Mouse (Mus musculus): ENCODE data around the gene Gm20388. TPM values are rescaled to one million over a fixed set of nuclear protein-coding genes. Genes with fewer than 3 reads are reported as not detected.
A peak's percentile ranks its signal among the peaks of the same experiment; 100 is the strongest.

The Gm20388 gene
- polyA plus RNA-seq, 1 experiment from 2014 or later: not detected

- WGBS: under 1% methylated on average over 55 of the region's 127 CpGs
- H3K9ac ChIP-seq (ENCODE audit: low read length): peak overlapping the region; percentile 75
- H3K27ac ChIP-seq (ENCODE audit: low read length): peak overlapping the region; percentile 90
- H3K9me3 ChIP-seq (ENCODE audit: control insufficient read depth, low read length): no peaks in the 10 kb centered on the region
- H3K4me2 ChIP-seq (ENCODE audit: low read depth, low read length): peak overlapping the region; percentile 98
- H3K27me3 ChIP-seq (ENCODE audit: control insufficient read depth, insufficient read depth, low read depth, low read length): peaks cover 69% of the 10 kb centered on the region
- H3K4me3 ChIP-seq (ENCODE audit: low read length): peak overlapping the region; percentile 84
- no peaks in the 10 kb centered on the region for H3K36me3 ChIP-seq (ENCODE audit: control insufficient read depth, insufficient read depth, low read length)
- peak; percentile 82 for ATAC-seq (ENCODE audit: low read depth)
- H3K4me1 ChIP-seq (replicated peaks; ENCODE audit: control insufficient read depth, insufficient read depth, low read length): peaks cover 16% of the 10 kb centered on the region
Observed at GRCm38 (mm10) chr8:122678061-122678895, 2767.6 kb downstream of the Gm20388 start.

DNA sequence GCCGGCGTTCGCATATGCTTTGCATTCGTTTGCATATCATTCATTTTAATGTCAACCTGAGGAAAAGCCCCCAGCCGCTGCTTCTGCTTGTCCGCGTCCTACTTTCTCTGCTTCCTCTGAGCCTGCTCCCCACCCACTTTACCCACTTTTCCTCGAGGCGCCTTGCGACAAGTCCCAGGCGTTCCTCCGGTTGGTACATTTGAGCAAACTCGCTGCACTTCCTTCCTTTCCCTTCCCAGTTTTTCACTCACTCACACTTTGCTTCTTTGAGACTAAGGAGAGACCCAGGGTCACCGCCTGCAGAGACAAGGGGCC, 2768.2 kb downstream of the Gm20388 start:
- H3K4me1 ChIP-seq (replicated peaks; ENCODE audit: control insufficient read depth, insufficient read depth, low read length): peaks cover 16% of the 10 kb centered on the region
- H3K36me3 ChIP-seq (ENCODE audit: control insufficient read depth, insufficient read depth, low read length): no peaks in the 10 kb centered on the region
- WGBS: 2% methylated on average over 14 of the region's 14 CpGs
- peak overlapping the region; percentile 98 for H3K4me2 ChIP-seq (ENCODE audit: low read depth, low read length)
- H3K27ac ChIP-seq (ENCODE audit: low read length): peak overlapping the region; percentile 90; the same call in 1 of the 2 replicates
- H3K27me3 ChIP-seq (ENCODE audit: control insufficient read depth, insufficient read depth, low read depth, low read length): peaks cover 70% of the 10 kb centered on the region
- no peak; the same call in none of the 2 replicates for ATAC-seq (ENCODE audit: low read depth)
- peak overlapping the region; percentile 84 for H3K4me3 ChIP-seq (ENCODE audit: low read length)
- no peaks in the 10 kb centered on the region for H3K9me3 ChIP-seq (ENCODE audit: control insufficient read depth, low read length)
- H3K9ac ChIP-seq (ENCODE audit: low read length): peak overlapping the region; percentile 75

DNA sequence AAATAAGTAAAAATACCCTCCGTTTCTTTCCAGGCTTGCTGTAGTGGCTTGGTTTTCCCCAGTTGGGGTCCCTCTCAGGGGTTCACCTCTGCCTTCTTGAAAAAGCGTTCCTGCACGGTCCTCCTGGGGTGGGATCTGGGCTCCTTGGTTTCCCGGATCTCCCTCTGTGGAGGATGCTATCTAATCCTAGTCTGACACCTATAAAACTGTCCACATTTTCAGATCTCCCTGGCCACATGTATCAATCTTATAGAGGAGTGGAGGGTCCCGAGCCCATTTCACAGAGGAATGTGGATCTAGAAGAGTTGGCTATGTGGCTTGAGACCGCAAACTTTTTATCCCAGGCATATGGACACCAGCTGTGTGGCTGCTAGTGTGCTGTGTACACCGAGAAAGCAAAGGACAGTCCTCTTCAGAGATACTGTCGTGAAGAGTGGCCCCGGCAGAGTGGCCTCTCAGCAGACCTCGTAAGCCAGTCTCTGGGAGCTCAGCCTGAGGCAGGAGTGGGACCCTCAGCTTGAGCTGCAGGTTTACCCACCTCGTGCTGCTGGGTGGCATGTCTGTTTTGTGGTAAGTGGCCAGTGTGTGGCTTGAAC, 2768.8 kb downstream of the Gm20388 start:
- Histone ChIP-seq H3K9me3 (ENCODE audit: control insufficient read depth, low read length) (no peaks in the 10 kb centered on the region), H3K4me3 (ENCODE audit: low read length) (peak overlapping the region; percentile 84), H3K36me3 (ENCODE audit: control insufficient read depth, insufficient read depth, low read length) (no peaks in the 10 kb centered on the region), H3K9ac (ENCODE audit: low read length) (no peak overlapping the region), H3K4me1 (replicated peaks; ENCODE audit: control insufficient read depth, insufficient read depth, low read length) (peaks cover 16% of the 10 kb centered on the region), H3K4me2 (ENCODE audit: low read depth, low read length) (peak overlapping the region; percentile 98), H3K27ac (ENCODE audit: low read length) (no peak overlapping the region), H3K27me3 (ENCODE audit: control insufficient read depth, insufficient read depth, low read depth, low read length) (peaks cover 72% of the 10 kb centered on the region)
- no peak for ATAC-seq (ENCODE audit: low read depth)
- WGBS: 19% methylated on average over 11 of the region's 11 CpGs

GRCm38 (mm10) chr8:122680171-122680570, 2769.5 kb downstream of the Gm20388 start:
- Histone ChIP-seq H3K36me3 (ENCODE audit: control insufficient read depth, insufficient read depth, low read length) (no peaks in the 10 kb centered on the region), H3K4me1 (replicated peaks; ENCODE audit: control insufficient read depth, insufficient read depth, low read length) (peaks cover 16% of the 10 kb centered on the region), H3K27ac (ENCODE audit: low read length) (no peak overlapping the region), H3K27me3 (ENCODE audit: control insufficient read depth, insufficient read depth, low read depth, low read length) (peaks cover 76% of the 10 kb centered on the region), H3K4me2 (ENCODE audit: low read depth, low read length) (no peak overlapping the region), H3K9me3 (ENCODE audit: control insufficient read depth, low read length) (no peaks in the 10 kb centered on the region), H3K4me3 (ENCODE audit: low read length) (no peak overlapping the region), H3K9ac (ENCODE audit: low read length) (no peak overlapping the region)
- WGBS: 26% methylated on average over 7 of the region's 7 CpGs
- no peak for ATAC-seq (ENCODE audit: low read depth)

- Histone ChIP-seq H3K9me3 (ENCODE audit: control insufficient read depth, low read length) (no peaks in the 10 kb centered on the region), H3K4me1 (replicated peaks; ENCODE audit: control insufficient read depth, insufficient read depth, low read length) (peaks cover 8% of the 10 kb centered on the region), H3K4me2 (ENCODE audit: low read depth, low read length) (no peak overlapping the region), H3K27ac (ENCODE audit: low read length) (no peak overlapping the region), H3K27me3 (ENCODE audit: control insufficient read depth, insufficient read depth, low read depth, low read length) (peaks cover 69% of the 10 kb centered on the region), H3K36me3 (ENCODE audit: control insufficient read depth, insufficient read depth, low read length) (no peaks in the 10 kb centered on the region), H3K9ac (ENCODE audit: low read length) (no peak overlapping the region), H3K4me3 (ENCODE audit: low read length) (no peak overlapping the region)
- whole genome bisulfite sequencing: 81% methylated on average over 11 of the region's 11 CpGs
- ATAC-seq (ENCODE audit: low read depth): no peak
Observed at GRCm38 (mm10) chr8:122682820-122683219, 2772.2 kb downstream of the Gm20388 start.

GRCm38 (mm10) chr8:122685097-122685861, 2774.6 kb downstream of the Gm20388 start:
- Histone ChIP-seq H3K4me2 (ENCODE audit: low read depth, low read length) (no peak overlapping the region), H3K4me3 (ENCODE audit: low read length) (no peak overlapping the region), H3K9me3 (ENCODE audit: control insufficient read depth, low read length) (no peaks in the 10 kb centered on the region), H3K36me3 (ENCODE audit: control insufficient read depth, insufficient read depth, low read length) (no peaks in the 10 kb centered on the region), H3K27me3 (ENCODE audit: control insufficient read depth, insufficient read depth, low read depth, low read length) (peaks cover 50% of the 10 kb centered on the region), H3K9ac (ENCODE audit: low read length) (no peak overlapping the region), H3K27ac (ENCODE audit: low read length) (no peak overlapping the region), H3K4me1 (replicated peaks; ENCODE audit: control insufficient read depth, insufficient read depth, low read length) (no peaks in the 10 kb centered on the region)
- WGBS: 27% methylated on average over 19 of the region's 19 CpGs
- ATAC-seq (ENCODE audit: low read depth): no peak

GRCm38 (mm10) chr8:122686879-122687278, 2776.2 kb downstream of the Gm20388 start:
- no peaks in the 10 kb centered on the region for H3K9me3 ChIP-seq (ENCODE audit: control insufficient read depth, low read length)
- no peaks in the 10 kb centered on the region for H3K4me1 ChIP-seq (replicated peaks; ENCODE audit: control insufficient read depth, insufficient read depth, low read length)
- no peak overlapping the region for H3K4me3 ChIP-seq (ENCODE audit: low read length)
- WGBS: 45% methylated on average over 9 of the region's 9 CpGs
- no peak overlapping the region for H3K27ac ChIP-seq (ENCODE audit: low read length)
- no peak for ATAC-seq (ENCODE audit: low read depth)
- H3K27me3 ChIP-seq (ENCODE audit: control insufficient read depth, insufficient read depth, low read depth, low read length): peaks cover 37% of the 10 kb centered on the region
- no peak overlapping the region for H3K9ac ChIP-seq (ENCODE audit: low read length)
- no peaks in the 10 kb centered on the region for H3K36me3 ChIP-seq (ENCODE audit: control insufficient read depth, insufficient read depth, low read length)
- H3K4me2 ChIP-seq (ENCODE audit: low read depth, low read length): no peak overlapping the region

DNA sequence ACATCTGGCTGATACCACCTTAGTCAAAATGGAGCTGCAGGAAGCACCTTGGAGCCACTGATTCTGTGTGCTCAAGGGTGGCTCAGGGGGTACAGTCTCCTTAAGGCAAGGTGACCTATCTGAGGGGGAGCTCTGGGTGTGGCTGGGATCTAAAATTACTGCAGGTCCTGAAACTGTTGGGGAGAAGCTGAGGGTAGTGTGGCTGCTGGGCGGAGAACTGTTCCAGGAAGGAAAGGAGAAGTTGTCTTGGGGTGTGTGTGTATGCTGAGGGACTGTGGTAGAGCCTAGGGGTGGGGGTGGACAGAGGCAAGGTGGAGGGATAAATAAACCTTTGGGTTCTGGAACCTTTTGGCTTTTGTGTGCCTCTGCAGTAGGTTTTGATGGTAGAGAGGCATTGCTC, 2778.7 kb downstream of the Gm20388 start:
- H3K27ac ChIP-seq (ENCODE audit: low read length): no peak overlapping the region
- no peak overlapping the region for H3K4me2 ChIP-seq (ENCODE audit: low read depth, low read length)
- H3K9me3 ChIP-seq (ENCODE audit: control insufficient read depth, low read length): no peaks in the 10 kb centered on the region
- no peak for ATAC-seq (ENCODE audit: low read depth)
- no peaks in the 10 kb centered on the region for H3K36me3 ChIP-seq (ENCODE audit: control insufficient read depth, insufficient read depth, low read length)
- WGBS: 63% methylated on average over 1 of the region's 1 CpGs
- peaks cover 24% of the 10 kb centered on the region for H3K27me3 ChIP-seq (ENCODE audit: control insufficient read depth, insufficient read depth, low read depth, low read length)
- H3K4me1 ChIP-seq (replicated peaks; ENCODE audit: control insufficient read depth, insufficient read depth, low read length): no peaks in the 10 kb centered on the region
- no peak overlapping the region for H3K9ac ChIP-seq (ENCODE audit: low read length)
- no peak overlapping the region for H3K4me3 ChIP-seq (ENCODE audit: low read length)

DNA sequence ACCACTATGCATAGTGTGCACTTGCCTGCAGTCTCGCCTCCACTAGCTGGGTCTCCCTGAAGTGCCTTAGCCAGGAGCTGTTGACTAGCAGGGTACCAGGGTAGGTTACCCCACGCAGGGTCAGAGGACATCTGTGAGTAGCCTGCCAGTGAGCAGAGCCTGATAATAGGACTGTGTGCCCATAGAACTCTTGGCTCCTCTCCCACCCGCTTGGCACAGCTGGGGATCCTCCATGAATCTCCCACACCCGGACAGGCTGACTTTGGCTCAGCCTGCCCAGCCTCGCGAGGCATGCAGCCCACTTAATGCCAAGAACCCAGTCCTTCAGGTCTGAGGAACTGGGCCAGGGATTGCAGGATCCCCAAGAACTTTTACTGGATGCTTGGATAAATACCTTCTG, 2780.4 kb downstream of the Gm20388 start:
- Histone ChIP-seq H3K9ac (ENCODE audit: low read length) (no peak overlapping the region), H3K4me3 (ENCODE audit: low read length) (no peak overlapping the region), H3K4me1 (replicated peaks; ENCODE audit: control insufficient read depth, insufficient read depth, low read length) (no peaks in the 10 kb centered on the region), H3K27ac (ENCODE audit: low read length) (no peak overlapping the region), H3K27me3 (ENCODE audit: control insufficient read depth, insufficient read depth, low read depth, low read length) (peaks cover 11% of the 10 kb centered on the region; the same call in 1 of the 2 replicates), H3K4me2 (ENCODE audit: low read depth, low read length) (no peak overlapping the region), H3K9me3 (ENCODE audit: control insufficient read depth, low read length) (no peaks in the 10 kb centered on the region), H3K36me3 (ENCODE audit: control insufficient read depth, insufficient read depth, low read length) (no peaks in the 10 kb centered on the region)
- WGBS: 74% methylated on average over 6 of the region's 6 CpGs
- no peak for ATAC-seq (ENCODE audit: low read depth)
